In genomic region chr12:57505329-57505728, GRCm38 (mm10) we compare ENCODE assay signal across 1 mouse cellular context.
A peak's percentile ranks its signal among the peaks of the same experiment; 100 is the strongest.
TF ChIP-seq lines count a peak whose summit lies in the region.

No protein-coding gene starts in this region.

TF ChIP-seq in CH12.LX, 34 proteins besides CTCF, POLR2A, EP300 and RAD21:
- peak; percentile 28 for TF ChIP-seq USF1 (IDR thresholded peaks at IDR 0.05; ENCODE audit: low read depth, low read length)
- peak; percentile 30; the same call in 1 of the 2 replicates for TF ChIP-seq USF2 (conservative IDR thresholded peaks at IDR 0.05; ENCODE audit: low read depth, low read length)
- 0 out of 2 replicates have a peak, but pooled peaks have one; percentile 34 for TF ChIP-seq BHLHE40 (IDR thresholded peaks at IDR 0.05; ENCODE audit: low read depth, low read length)
- TF ChIP-seq ZC3H11A (IDR thresholded peaks at IDR 0.05; ENCODE audit: low read depth, low read length) = no peak
- TF ChIP-seq ELF1 (IDR thresholded peaks at IDR 0.05; ENCODE audit: low read depth, low read length) = peak; percentile 45; the same call in 1 of the 2 replicates
- no peak for TF ChIP-seq NELFE (IDR thresholded peaks at IDR 0.05; ENCODE audit: low read depth, low read length)
